Mouse (Mus musculus) erythroblast, embryonic 14.5 days (primary cell): ENCODE data around the gene Otub2. TPM values are rescaled to one million over a fixed set of nuclear protein-coding genes. Genes with fewer than 3 reads are reported as not detected.

ENCODE experiments used
- H3K27me3 ChIP-seq: 2 replicates; pipeline ENCODE4 v1.6.1; 2012; ENCODE audit warnings: inconsistent platforms; ENCODE audit not compliant: control insufficient read depth
- H3K36me3 ChIP-seq: 2 replicates; pipeline ENCODE4 v1.6.1; 2012; ENCODE audit warnings: mild to moderate bottlenecking, inconsistent platforms; ENCODE audit not compliant: control insufficient read depth
- H3K4me1 ChIP-seq: 2 replicates; pipeline ENCODE4 v1.6.1; 2012; ENCODE audit warnings: inconsistent platforms; ENCODE audit not compliant: control insufficient read depth
- H3K4me3 ChIP-seq: replicated peaks from 2 replicates; pipeline ENCODE3; 2012; ENCODE audit warnings: moderate library complexity, mild to moderate bottlenecking, inconsistent platforms
- H3K9me3 ChIP-seq: 2 replicates; pipeline ENCODE4 v1.6.1; 2012; ENCODE audit warnings: low read length, inconsistent platforms, mixed read lengths; ENCODE audit not compliant: control insufficient read depth
- GATA1 ChIP-seq: IDR thresholded peaks from 2 replicates; pipeline ENCODE4 v1.6.1; 2012; ENCODE audit warnings: low read length, inconsistent platforms, mixed read lengths
- TAL1 ChIP-seq: IDR thresholded peaks from 3 replicates; pipeline ENCODE4 v1.6.1; 2012; ENCODE audit warnings: low read length, inconsistent platforms, mixed read lengths
- polyA plus RNA-seq: library from polyadenylated mRNA; stranded (reverse); fragments of >175 nt; gene quantifications from 2 replicates; pipeline ENCODE4 v1.2.3, GENCODE M21; 2012

Gene Otub2
- polyA plus RNA-seq, 1 experiment, result 1.9 TPM

DNA sequence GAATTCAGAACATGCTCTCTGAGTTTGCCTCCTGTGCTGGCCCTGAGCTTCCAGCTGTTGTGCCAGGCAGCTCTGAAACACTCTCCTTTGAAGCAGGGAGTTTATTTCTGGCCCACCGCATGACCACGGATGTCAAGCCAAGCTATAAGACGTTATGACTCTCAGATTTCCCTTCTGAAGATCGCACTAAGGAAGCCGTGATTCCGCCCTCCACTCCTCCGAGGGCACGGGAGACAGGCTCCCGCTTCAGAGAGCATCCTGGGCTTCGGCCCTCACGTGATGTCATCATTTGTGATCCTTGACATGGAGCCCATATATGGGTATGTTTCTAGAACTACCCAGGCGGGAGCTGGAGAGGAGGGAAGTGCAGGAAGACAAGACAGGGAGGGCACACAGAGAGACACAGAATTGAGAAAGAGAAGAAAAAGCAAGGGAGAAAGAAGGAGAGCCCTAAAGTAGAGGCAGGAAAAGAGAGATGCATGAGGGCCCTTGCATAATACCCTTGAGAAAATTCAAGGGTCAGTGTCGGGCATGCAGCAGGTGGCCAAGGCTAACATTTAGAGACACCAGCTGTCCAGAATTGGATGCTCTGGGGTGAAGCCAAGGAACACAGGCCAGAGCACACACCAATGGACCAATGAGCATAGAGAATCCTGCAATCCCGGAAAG is 32.6 kb upstream of the Otub2 start, which contains the start of gene Asb2:
Gene Asb2, minus strand, starts transcription at position 256 of the 669 bp plus-strand sequence.
- H3K4me1 ChIP-seq, result no peaks in the 10 kb centered on the region
- H3K36me3 ChIP-seq, result no peaks in the 10 kb centered on the region
- no peak within 1 kb of the TSS for H3K4me3 ChIP-seq
- H3K9me3 ChIP-seq, result no peaks in the 10 kb centered on the region
- TF ChIP-seq GATA1 (no peak), TAL1 (no peak)
- no peaks in the 10 kb centered on the region for H3K27me3 ChIP-seq

DNA sequence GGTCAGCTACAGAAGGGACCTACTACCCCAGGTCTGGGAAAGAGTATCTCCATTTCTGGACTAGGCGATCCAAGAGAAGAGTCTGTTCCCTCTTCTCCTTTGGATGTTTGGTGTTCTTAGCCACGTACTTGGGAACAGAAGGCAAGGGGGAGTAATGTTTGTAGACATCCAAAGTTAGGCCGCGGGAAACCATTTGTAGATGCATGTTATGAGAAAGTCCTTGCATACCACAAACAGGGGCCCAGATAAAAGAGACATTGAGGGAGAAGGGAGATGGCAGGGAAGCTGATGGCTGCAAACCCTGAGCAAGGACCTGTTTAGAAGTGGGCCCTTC is 32.1 kb upstream of the Otub2 start:
- no peak for TF ChIP-seq GATA1
- TF ChIP-seq TAL1, result no peak
- H3K27me3 ChIP-seq, result no peaks in the 10 kb centered on the region
- no peaks in the 10 kb centered on the region for H3K4me1 ChIP-seq

DNA sequence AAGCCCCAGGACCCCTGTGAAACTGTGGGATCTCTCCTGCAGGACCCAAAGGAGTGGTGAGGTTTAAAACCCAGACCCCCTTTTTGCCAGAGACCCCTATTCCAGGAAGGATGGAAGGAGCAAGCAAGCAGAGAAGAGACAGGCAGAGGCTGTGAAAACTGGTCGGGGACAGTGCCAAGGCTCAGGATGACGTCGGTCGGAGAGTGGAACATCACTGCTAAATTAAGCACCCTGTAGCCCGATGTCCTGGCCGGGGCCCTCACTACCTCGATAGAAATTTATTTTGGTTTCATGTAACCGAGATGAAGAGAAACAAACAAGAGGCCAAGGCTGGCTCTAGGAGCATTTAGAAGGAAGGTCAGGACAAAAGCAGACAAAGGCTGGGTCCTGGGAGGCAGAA is 30.3 kb upstream of the Otub2 start:
- no peak for TF ChIP-seq TAL1
- no peak for TF ChIP-seq GATA1
- Histone ChIP-seq H3K36me3 (no peaks in the 10 kb centered on the region), H3K4me3 (no peak overlapping the region), H3K9me3 (no peaks in the 10 kb centered on the region), H3K4me1 (no peaks in the 10 kb centered on the region), H3K27me3 (no peaks in the 10 kb centered on the region)

More for the DNA sequence above, 32.1 kb upstream of the Otub2 start:
- Histone ChIP-seq H3K9me3 (no peaks in the 10 kb centered on the region), H3K4me3 (no peak overlapping the region), H3K36me3 (no peaks in the 10 kb centered on the region)

DNA sequence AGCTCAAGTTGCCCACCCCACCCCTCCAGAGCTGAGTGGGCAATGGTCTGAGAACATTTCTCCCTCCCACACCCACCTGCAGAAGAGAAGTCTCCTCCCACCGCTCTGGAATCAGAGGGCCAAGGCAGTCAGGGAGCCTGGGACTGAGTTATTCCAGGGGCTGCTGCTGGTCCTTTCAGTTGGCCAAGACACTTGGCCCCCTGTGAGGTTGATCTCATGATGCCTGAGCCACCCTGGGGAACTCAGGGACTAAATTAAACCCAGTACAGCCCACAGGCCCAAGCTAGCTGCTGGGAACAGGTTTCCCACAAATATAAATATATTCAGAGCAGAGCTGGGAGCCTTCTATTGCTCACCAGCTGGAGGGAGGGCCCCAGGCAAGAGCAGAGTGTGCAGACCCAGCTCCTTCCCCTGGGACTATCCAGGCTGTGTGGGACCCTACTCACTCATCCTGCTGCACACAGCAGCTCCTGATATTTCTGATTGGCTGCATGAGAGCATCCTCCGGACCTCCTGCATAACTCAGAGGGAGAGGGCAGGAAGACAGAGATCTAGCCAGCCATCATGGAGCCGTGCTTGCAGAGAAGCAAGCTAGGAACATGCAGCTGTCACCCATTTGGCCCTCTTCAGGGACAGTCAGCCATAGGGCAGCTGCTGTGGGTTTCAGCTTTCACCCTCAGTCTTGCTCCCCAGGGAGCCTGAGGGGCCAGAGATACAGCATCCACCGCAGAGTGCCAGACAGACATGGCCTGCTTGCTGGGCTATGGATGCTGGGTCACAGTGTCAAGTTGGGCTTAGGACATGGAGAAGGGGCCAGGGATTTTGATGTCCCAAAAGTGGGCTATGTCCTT is 29.3 kb upstream of the Otub2 start:
- no peaks in the 10 kb centered on the region for H3K27me3 ChIP-seq
- H3K9me3 ChIP-seq, result no peaks in the 10 kb centered on the region
- TF ChIP-seq GATA1 (no peak), TAL1 (no peak)
- H3K4me3 ChIP-seq, result no peak overlapping the region
- H3K4me1 ChIP-seq, result no peaks in the 10 kb centered on the region
- no peaks in the 10 kb centered on the region for H3K36me3 ChIP-seq

DNA sequence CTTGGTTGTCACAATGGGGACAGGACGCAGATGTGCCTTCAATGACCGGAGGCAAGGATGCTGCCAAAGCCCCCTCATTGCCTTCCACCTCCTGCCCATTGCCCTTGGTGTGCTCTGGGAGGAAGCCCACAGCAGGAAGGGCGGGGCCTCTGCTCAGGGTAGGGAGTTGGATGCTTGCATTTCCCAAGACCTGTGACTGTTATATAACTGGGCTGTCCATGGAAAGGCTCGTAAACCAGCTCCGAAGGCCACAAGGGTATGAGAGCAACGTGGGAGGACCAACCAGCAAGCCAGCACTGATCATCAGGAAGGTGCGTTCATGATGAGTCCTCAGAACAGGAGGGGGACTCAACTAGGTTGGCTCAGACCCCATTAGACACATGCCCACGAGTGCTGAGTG is 27.7 kb upstream of the Otub2 start:
- H3K4me3 ChIP-seq, result no peak overlapping the region
- no peaks in the 10 kb centered on the region for H3K9me3 ChIP-seq
- H3K27me3 ChIP-seq, result no peaks in the 10 kb centered on the region
- no peak for TF ChIP-seq GATA1
- no peak for TF ChIP-seq TAL1
- no peaks in the 10 kb centered on the region for H3K4me1 ChIP-seq
- H3K36me3 ChIP-seq, result no peaks in the 10 kb centered on the region

DNA sequence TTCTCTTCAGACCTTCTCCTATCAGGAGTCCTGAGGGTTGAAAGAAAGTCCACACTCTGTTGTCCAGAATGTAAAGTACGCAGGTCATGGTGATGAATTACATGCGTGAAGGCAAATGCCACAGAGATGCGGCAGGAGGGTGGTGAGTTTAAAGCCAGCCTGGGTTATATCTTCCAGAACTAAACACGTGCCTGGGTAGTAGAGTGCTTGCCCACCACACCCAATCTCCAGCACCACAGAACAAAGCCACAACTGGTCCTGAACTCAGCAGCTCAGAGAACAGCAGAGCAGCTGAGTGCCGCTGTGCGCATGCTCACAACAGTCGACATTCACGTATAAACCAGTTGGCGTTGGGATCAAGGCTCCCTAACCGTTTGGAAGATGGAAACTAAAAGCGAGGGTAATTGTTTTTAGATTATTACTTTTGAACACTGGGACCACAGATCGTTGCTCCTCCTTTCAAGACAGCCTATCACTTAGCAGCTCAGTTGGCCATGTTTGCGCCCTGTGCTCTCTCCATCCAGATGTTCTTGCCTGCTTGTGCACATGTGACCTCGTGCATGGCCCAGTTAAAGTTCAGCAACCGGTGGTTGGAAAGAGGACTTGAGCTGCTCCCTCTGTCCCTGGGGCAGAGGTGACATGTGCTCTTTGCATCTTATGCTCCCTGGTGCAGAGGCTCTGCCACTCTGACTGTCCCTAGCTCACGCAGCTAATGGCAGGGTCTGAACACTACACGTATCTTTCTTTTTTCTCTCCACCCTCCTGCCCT is 26.8 kb upstream of the Otub2 start:
- Histone ChIP-seq H3K4me3 (no peak overlapping the region), H3K36me3 (no peaks in the 10 kb centered on the region), H3K9me3 (no peaks in the 10 kb centered on the region), H3K27me3 (no peaks in the 10 kb centered on the region), H3K4me1 (no peaks in the 10 kb centered on the region)
- TF ChIP-seq TAL1 (no peak), GATA1 (no peak)

DNA sequence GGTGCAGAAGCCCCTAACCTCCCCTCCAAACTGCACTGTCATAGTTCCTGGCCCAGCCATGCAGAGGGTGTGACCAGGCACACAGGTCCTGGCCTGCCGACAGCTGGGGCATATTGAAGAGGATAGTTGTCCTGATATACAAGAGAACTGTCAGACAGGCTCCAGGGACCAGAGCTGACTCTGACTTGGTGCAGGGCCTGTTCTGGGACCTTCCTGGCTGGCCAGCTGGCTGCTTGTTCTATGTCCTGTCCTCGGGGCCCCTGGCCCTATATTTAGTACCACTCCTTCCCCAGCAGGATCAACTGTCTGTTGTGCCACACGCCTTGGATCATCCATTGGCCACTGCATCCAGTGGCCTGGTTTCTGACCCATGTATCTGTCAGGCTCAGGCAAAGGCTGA is 26.1 kb upstream of the Otub2 start:
- Histone ChIP-seq H3K36me3 (no peaks in the 10 kb centered on the region), H3K4me1 (no peaks in the 10 kb centered on the region), H3K27me3 (no peaks in the 10 kb centered on the region; the same call in 1 of the 2 replicates), H3K9me3 (no peaks in the 10 kb centered on the region), H3K4me3 (no peak overlapping the region)
- no peak for TF ChIP-seq GATA1
- no peak for TF ChIP-seq TAL1

DNA sequence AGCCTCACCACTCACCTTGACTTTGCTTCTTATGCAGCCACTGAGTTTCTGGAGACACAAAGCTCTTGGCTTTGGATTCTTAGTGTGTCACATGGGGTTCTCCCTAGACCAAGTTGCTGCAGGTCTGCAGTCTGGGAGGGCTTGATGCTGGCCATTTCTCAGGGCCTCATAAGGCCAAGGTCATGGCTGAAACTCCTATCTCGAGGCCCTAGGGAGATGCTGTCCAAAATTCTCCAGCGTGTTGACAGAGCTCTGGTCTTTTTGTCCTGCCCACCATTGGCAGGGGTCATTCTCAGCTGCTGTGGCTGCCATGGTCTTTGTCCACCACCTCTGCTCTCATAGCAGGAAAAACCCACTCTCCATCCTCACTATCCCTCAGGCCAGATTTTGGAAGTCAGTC is 21.3 kb upstream of the Otub2 start:
- TF ChIP-seq TAL1, result no peak
- no peak for TF ChIP-seq GATA1
- H3K36me3 ChIP-seq, result no peaks in the 10 kb centered on the region
- no peaks in the 10 kb centered on the region for H3K9me3 ChIP-seq
- H3K27me3 ChIP-seq, result peaks cover 17% of the 10 kb centered on the region
- peaks cover 14% of the 10 kb centered on the region for H3K4me1 ChIP-seq
- H3K4me3 ChIP-seq, result no peak overlapping the region
